Mouse (Mus musculus): ENCODE measurements around the gene Clybl. TPM values are rescaled to one million over a fixed set of nuclear protein-coding genes. Genes with fewer than 3 reads are reported as not detected.
A peak's percentile ranks its signal among the peaks of the same experiment; 100 is the strongest.

Clybl gene
- polyA plus RNA-seq (2014; fragmentation: Nextera tagmentation; extraction: Ambion mirVana) = 34.3 and 35.3 TPM in 2 replicates

GRCm38 (mm10) chr14:122181078-122181814 lies at the start of gene Clybl:
TSS of gene Clybl (plus strand) at chr14:122181704.
- WGBS = 3% methylated on average over 45 of the region's 45 CpGs
- Histone ChIP-seq H3K9ac (ENCODE audit: low read length) (peak within 1 kb of the TSS; percentile 57), H3K4me3 (ENCODE audit: low read depth, low read length) (peak within 1 kb of the TSS; percentile 60), H3K36me3 (ENCODE audit: control insufficient read depth, insufficient read depth, low read length) (no peaks in the 10 kb centered on the region), H3K27me3 (ENCODE audit: control insufficient read depth, insufficient read depth, low read length) (no peaks in the 10 kb centered on the region), H3K27ac (ENCODE audit: low read depth, low read length) (no peak within 1 kb of the TSS), H3K4me1 (replicated peaks; ENCODE audit: control insufficient read depth, insufficient read depth, low read length) (no peaks in the 10 kb centered on the region), H3K9me3 (ENCODE audit: control insufficient read depth, low read length) (no peaks in the 10 kb centered on the region), H3K4me2 (ENCODE audit: low read depth, low read length, severe bottlenecking) (peak within 1 kb of the TSS; percentile 47)
- ATAC-seq (replicated peaks; ENCODE audit: low FRiP score) (peak; percentile 99), DNase-seq (ENCODE audit: low spot score) (peak; percentile 98)

GRCm38 (mm10) chr14:122136368-122136928 lies 45.1 kb upstream of the Clybl start:
- Histone ChIP-seq H3K27me3 (ENCODE audit: control insufficient read depth, insufficient read depth, low read length) (no peaks in the 10 kb centered on the region), H3K4me1 (replicated peaks; ENCODE audit: control insufficient read depth, insufficient read depth, low read length) (no peaks in the 10 kb centered on the region), H3K36me3 (ENCODE audit: control insufficient read depth, insufficient read depth, low read length) (peaks cover 7% of the 10 kb centered on the region; the same call in 1 of the 2 replicates), H3K4me2 (ENCODE audit: low read depth, low read length, severe bottlenecking) (no peak overlapping the region), H3K4me3 (ENCODE audit: low read depth, low read length) (no peak overlapping the region), H3K9ac (ENCODE audit: low read length) (no peak overlapping the region), H3K9me3 (ENCODE audit: control insufficient read depth, low read length) (no peaks in the 10 kb centered on the region), H3K27ac (ENCODE audit: low read depth, low read length) (no peak overlapping the region)
- DNase-seq (ENCODE audit: low spot score) (no peak), ATAC-seq (replicated peaks; ENCODE audit: low FRiP score) (no peak)
- WGBS = 93% methylated on average over 3 of the region's 3 CpGs

GRCm38 (mm10) chr14:122137234-122137633 lies 44.3 kb upstream of the Clybl start:
- Histone ChIP-seq H3K9ac (ENCODE audit: low read length) (no peak overlapping the region), H3K27ac (ENCODE audit: low read depth, low read length) (no peak overlapping the region), H3K36me3 (ENCODE audit: control insufficient read depth, insufficient read depth, low read length) (peaks cover 7% of the 10 kb centered on the region; the same call in 1 of the 2 replicates), H3K27me3 (ENCODE audit: control insufficient read depth, insufficient read depth, low read length) (no peaks in the 10 kb centered on the region), H3K4me1 (replicated peaks; ENCODE audit: control insufficient read depth, insufficient read depth, low read length) (no peaks in the 10 kb centered on the region), H3K4me3 (ENCODE audit: low read depth, low read length) (no peak overlapping the region), H3K4me2 (ENCODE audit: low read depth, low read length, severe bottlenecking) (no peak overlapping the region), H3K9me3 (ENCODE audit: control insufficient read depth, low read length) (no peaks in the 10 kb centered on the region)
- 96% methylated on average over 7 of the region's 7 CpGs for WGBS
- ATAC-seq (replicated peaks; ENCODE audit: low FRiP score) (no peak), DNase-seq (ENCODE audit: low spot score) (no peak)

GRCm38 (mm10) chr14:122140126-122140525 lies 41.4 kb upstream of the Clybl start:
- H3K4me1 ChIP-seq (replicated peaks; ENCODE audit: control insufficient read depth, insufficient read depth, low read length) = no peaks in the 10 kb centered on the region
- no peak overlapping the region for H3K9ac ChIP-seq (ENCODE audit: low read length)
- H3K4me2 ChIP-seq (ENCODE audit: low read depth, low read length, severe bottlenecking) = no peak overlapping the region
- no peaks in the 10 kb centered on the region for H3K27me3 ChIP-seq (ENCODE audit: control insufficient read depth, insufficient read depth, low read length)
- 70% methylated on average over 1 of the region's 1 CpGs for WGBS
- no peak overlapping the region for H3K27ac ChIP-seq (ENCODE audit: low read depth, low read length)
- no peak overlapping the region for H3K4me3 ChIP-seq (ENCODE audit: low read depth, low read length)
- DNase-seq (ENCODE audit: low spot score) = no peak
- no peaks in the 10 kb centered on the region for H3K9me3 ChIP-seq (ENCODE audit: control insufficient read depth, low read length)
- H3K36me3 ChIP-seq (ENCODE audit: control insufficient read depth, insufficient read depth, low read length) = peaks cover 7% of the 10 kb centered on the region; the same call in 1 of the 2 replicates
- no peak for ATAC-seq (replicated peaks; ENCODE audit: low FRiP score)

GRCm38 (mm10) chr14:122143585-122144269 lies 37.8 kb upstream of the Clybl start:
- H3K4me2 ChIP-seq (ENCODE audit: low read depth, low read length, severe bottlenecking) = no peak overlapping the region
- 93% methylated on average over 4 of the region's 4 CpGs for WGBS
- DNase-seq (ENCODE audit: low spot score) (no peak), ATAC-seq (replicated peaks; ENCODE audit: low FRiP score) (no peak)
- H3K9ac ChIP-seq (ENCODE audit: low read length) = no peak overlapping the region
- peaks cover 7% of the 10 kb centered on the region; the same call in 1 of the 2 replicates for H3K36me3 ChIP-seq (ENCODE audit: control insufficient read depth, insufficient read depth, low read length)
- no peaks in the 10 kb centered on the region for H3K27me3 ChIP-seq (ENCODE audit: control insufficient read depth, insufficient read depth, low read length)
- no peak overlapping the region for H3K27ac ChIP-seq (ENCODE audit: low read depth, low read length)
- H3K4me3 ChIP-seq (ENCODE audit: low read depth, low read length) = no peak overlapping the region
- H3K4me1 ChIP-seq (replicated peaks; ENCODE audit: control insufficient read depth, insufficient read depth, low read length) = no peaks in the 10 kb centered on the region
- H3K9me3 ChIP-seq (ENCODE audit: control insufficient read depth, low read length) = no peaks in the 10 kb centered on the region

GRCm38 (mm10) chr14:122145374-122145773 lies 36.1 kb upstream of the Clybl start:
- WGBS = 88% methylated on average over 1 of the region's 1 CpGs
- ATAC-seq (replicated peaks; ENCODE audit: low FRiP score) (no peak), DNase-seq (ENCODE audit: low spot score) (no peak)
- Histone ChIP-seq H3K9ac (ENCODE audit: low read length) (no peak overlapping the region), H3K4me2 (ENCODE audit: low read depth, low read length, severe bottlenecking) (no peak overlapping the region), H3K9me3 (ENCODE audit: control insufficient read depth, low read length) (no peaks in the 10 kb centered on the region), H3K27me3 (ENCODE audit: control insufficient read depth, insufficient read depth, low read length) (no peaks in the 10 kb centered on the region), H3K36me3 (ENCODE audit: control insufficient read depth, insufficient read depth, low read length) (peaks cover 5% of the 10 kb centered on the region; the same call in 1 of the 2 replicates), H3K4me1 (replicated peaks; ENCODE audit: control insufficient read depth, insufficient read depth, low read length) (no peaks in the 10 kb centered on the region), H3K27ac (ENCODE audit: low read depth, low read length) (no peak overlapping the region), H3K4me3 (ENCODE audit: low read depth, low read length) (no peak overlapping the region)

GRCm38 (mm10) chr14:122150616-122151015 lies 30.9 kb upstream of the Clybl start:
- H3K9me3 ChIP-seq (ENCODE audit: control insufficient read depth, low read length) = no peaks in the 10 kb centered on the region
- no peak for DNase-seq (ENCODE audit: low spot score)

GRCm38 (mm10) chr14:122157738-122158137 lies 23.8 kb upstream of the Clybl start:
- no peak for DNase-seq (ENCODE audit: low spot score)

More at GRCm38 (mm10) chr14:122150616-122151015, 30.9 kb upstream of the Clybl start:
- no peaks in the 10 kb centered on the region for H3K4me1 ChIP-seq (replicated peaks; ENCODE audit: control insufficient read depth, insufficient read depth, low read length)
- H3K27ac ChIP-seq (ENCODE audit: low read depth, low read length) = no peak overlapping the region
- 22% methylated on average over 5 of the region's 5 CpGs for WGBS
- H3K36me3 ChIP-seq (ENCODE audit: control insufficient read depth, insufficient read depth, low read length) = no peaks in the 10 kb centered on the region; the same call in 1 of the 2 replicates
- ATAC-seq (replicated peaks; ENCODE audit: low FRiP score) = peak; percentile 74
- H3K4me2 ChIP-seq (ENCODE audit: low read depth, low read length, severe bottlenecking) = no peak overlapping the region
- H3K4me3 ChIP-seq (ENCODE audit: low read depth, low read length) = no peak overlapping the region
- no peak overlapping the region for H3K9ac ChIP-seq (ENCODE audit: low read length)
- H3K27me3 ChIP-seq (ENCODE audit: control insufficient read depth, insufficient read depth, low read length) = no peaks in the 10 kb centered on the region

More at GRCm38 (mm10) chr14:122157738-122158137, 23.8 kb upstream of the Clybl start:
- Histone ChIP-seq H3K27ac (ENCODE audit: low read depth, low read length) (no peak overlapping the region), H3K4me2 (ENCODE audit: low read depth, low read length, severe bottlenecking) (no peak overlapping the region), H3K36me3 (ENCODE audit: control insufficient read depth, insufficient read depth, low read length) (no peaks in the 10 kb centered on the region), H3K9me3 (ENCODE audit: control insufficient read depth, low read length) (no peaks in the 10 kb centered on the region), H3K4me3 (ENCODE audit: low read depth, low read length) (no peak overlapping the region), H3K4me1 (replicated peaks; ENCODE audit: control insufficient read depth, insufficient read depth, low read length) (no peaks in the 10 kb centered on the region), H3K27me3 (ENCODE audit: control insufficient read depth, insufficient read depth, low read length) (no peaks in the 10 kb centered on the region), H3K9ac (ENCODE audit: low read length) (no peak overlapping the region)
- ATAC-seq (replicated peaks; ENCODE audit: low FRiP score) = no peak
- WGBS = 90% methylated on average over 7 of the region's 7 CpGs
